Mouse (Mus musculus): ENCODE measurements at regions not wholly inside any gene's neighbourhood (a gene's known extent, or its start where the extent isn't known, plus 50 kb on each side); places are given as distances from the start of the nearest gene placed in this dataset.

DNA sequence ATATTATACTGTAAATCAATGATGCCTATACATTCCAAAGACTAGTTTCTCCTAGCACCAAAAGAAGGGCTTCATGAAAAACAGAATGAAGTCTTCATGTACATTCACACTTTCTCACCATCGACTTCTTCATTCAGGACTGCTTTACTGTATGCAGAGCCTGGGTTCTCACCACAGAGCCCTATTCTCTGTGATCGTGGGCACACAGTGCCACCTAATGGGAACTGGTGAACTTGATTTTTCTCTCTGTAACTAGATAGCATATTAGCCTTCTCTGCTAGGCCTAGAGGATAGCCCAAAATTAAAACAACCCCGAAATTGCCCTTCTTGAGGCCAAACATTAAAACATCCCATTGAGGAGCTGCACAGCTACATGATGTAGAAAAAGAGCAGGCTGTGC, 2458.6 kb upstream of the Gm6569 start:
- peak; percentile 10 to 17 for DNase-seq

Measured in adrenal gland, postnatal 36 days (tissue).